Mouse (Mus musculus) heart, adult 2 months (tissue): ENCODE measurements around the gene Nav3. TPM values are rescaled to one million over a fixed set of nuclear protein-coding genes. Genes with fewer than 3 reads are reported as not detected.

Source experiments
- DNase-seq, 2 experiments: peaks; one replicate each; pipeline ENCODE4 v3.0.0; 2021
- H3K27ac ChIP-seq: fragments of 200-600 bp; 2 replicates; pipeline ENCODE4 v1.8.1; 2022
- H3K27me3 ChIP-seq: fragments of 200-500 bp; 2 replicates; pipeline ENCODE4 v1.6.1; 2012; ENCODE audit warnings: mild to moderate bottlenecking, low read length, inconsistent platforms, mixed read lengths; ENCODE audit not compliant: control insufficient read depth, insufficient read depth
- H3K36me3 ChIP-seq: fragments of 200-500 bp; 2 replicates; pipeline ENCODE4 v1.6.1; 2012; ENCODE audit warnings: low read length, inconsistent platforms; ENCODE audit not compliant: control insufficient read depth, insufficient read depth
- H3K4me1 ChIP-seq: fragments of 200-500 bp; 2 replicates; pipeline ENCODE4 v1.6.1; 2011; ENCODE audit warnings: low read length; ENCODE audit not compliant: control insufficient read depth, insufficient read depth
- H3K4me3 ChIP-seq: fragments of 200-600 bp; 2 replicates; pipeline ENCODE4 v1.8.1; 2022
- H3K79me2 ChIP-seq: fragments of 200-500 bp; replicated peaks from 2 replicates; pipeline ENCODE4 v1.6.1; 2012; ENCODE audit warnings: mild to moderate bottlenecking, inconsistent platforms, low read length, moderate library complexity, mixed read lengths; ENCODE audit not compliant: control insufficient read depth, insufficient read depth
- H3K9ac ChIP-seq: fragments of 200-500 bp; 2 replicates; pipeline ENCODE4 v1.6.1; 2012; ENCODE audit warnings: low read depth, mild to moderate bottlenecking, control low read depth, inconsistent platforms, low read length, mixed read lengths
- CTCF ChIP-seq: fragments of 200-600 bp; IDR thresholded peaks from 2 replicates; pipeline ENCODE4 v1.8.1; 2022; ENCODE audit warnings: antibody characterized with exemption, mild to moderate bottlenecking, moderate library complexity
- EP300 ChIP-seq: fragments of 200-500 bp; IDR thresholded peaks from 2 replicates; pipeline ENCODE4 v1.6.1; 2011; ENCODE audit warnings: low read depth, low read length, control low read depth; ENCODE audit not compliant: insufficient read depth
- POLR2A ChIP-seq: fragments of 200-500 bp; IDR thresholded peaks from 2 replicates; pipeline ENCODE4 v1.6.1; 2011; ENCODE audit warnings: mild to moderate bottlenecking, low read depth, low read length, control low read depth; ENCODE audit not compliant: insufficient read depth
- WGBS: fragments of 180-500 bp; shearing (Covaris S2); methylation state at CpG from one replicate; pipeline ENCODE4 v1.1.7; 2018; 5-methylcytosine and 5-hydroxymethylcytosine counted together
- intact Hi-C: fragments of 180-260 bp; cut with DNase I; formaldehyde crosslinking; loops from one replicate; pipeline ENCODE4 v1.15.1; 2025
- polyA plus RNA-seq: library from polyadenylated mRNA; depleted of rRNA; stranded (reverse); fragments of >200 nt; gene quantifications from 2 replicates; pipeline ENCODE4 v1.2.3, GENCODE M21; 2012
- total RNA-seq, 2 experiments: library from RNA; stranded (reverse); gene quantifications; 2 replicates each; pipeline ENCODE4 v1.2.3; 2021

The Nav3 gene
- total and polyA plus RNA-seq, 3 experiments, result 1.1 to 3.6 (median 2.0) TPM

DNA sequence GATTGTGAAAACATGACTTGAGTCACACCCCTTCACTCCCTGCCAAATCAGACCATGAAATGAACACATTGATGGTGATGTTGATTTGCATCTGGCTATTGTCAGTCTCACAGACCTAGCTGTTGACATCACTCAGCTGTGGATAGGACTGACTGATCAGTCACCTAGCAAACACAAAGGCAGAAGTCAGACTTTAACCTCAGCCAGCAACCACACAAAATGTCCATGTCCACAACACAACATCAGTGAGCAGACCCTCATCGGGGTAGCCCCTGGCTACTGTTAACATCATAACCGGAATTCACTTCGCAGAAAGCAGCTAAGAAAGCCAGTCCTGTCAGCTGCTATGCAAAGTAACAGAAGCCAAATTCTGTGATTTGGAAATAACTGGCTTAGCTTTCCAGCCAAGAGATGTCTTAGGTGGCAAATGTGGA, 213.9 kb downstream of the Nav3 start:
- Histone ChIP-seq H3K9ac (no peak overlapping the region), H3K36me3 (no peaks in the 10 kb centered on the region), H3K79me2 (no peaks in the 10 kb centered on the region), H3K4me1 (no peaks in the 10 kb centered on the region), H3K27ac (no peak overlapping the region), H3K27me3 (no peaks in the 10 kb centered on the region), H3K4me3 (no peak overlapping the region)
- TF ChIP-seq CTCF (no peak), EP300 (no peak), POLR2A (no peak)
- 57% methylated on average over 3 of the region's 3 CpGs for WGBS
- DNase-seq, result peak; percentile 10 to 19
- intact Hi-C loops, result no loop called here

DNA sequence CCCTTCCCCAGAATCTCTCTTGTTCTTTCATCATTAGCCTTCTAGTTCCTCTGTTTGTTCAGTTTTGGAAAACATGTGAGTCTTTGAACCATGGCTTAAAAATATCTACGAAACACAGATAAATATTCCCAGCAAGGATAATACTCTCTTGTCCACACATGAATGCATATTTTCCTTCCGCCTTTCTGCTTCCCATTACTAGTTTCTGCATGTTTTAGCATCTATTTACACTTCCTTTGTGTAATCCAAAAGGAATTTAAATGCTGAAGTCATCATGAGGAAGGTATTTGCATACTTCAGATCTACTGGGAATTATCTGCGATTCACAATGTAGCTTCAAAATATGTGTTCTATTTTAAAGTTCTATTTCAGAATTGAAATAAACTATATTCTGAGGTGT, 215.3 kb downstream of the Nav3 start:
- DNase-seq, result no peak
- H3K27ac ChIP-seq, result no peak overlapping the region
- WGBS, result 61% methylated on average over 3 of the region's 3 CpGs
- H3K79me2 ChIP-seq, result no peaks in the 10 kb centered on the region
- H3K27me3 ChIP-seq, result no peaks in the 10 kb centered on the region
- no peaks in the 10 kb centered on the region for H3K4me1 ChIP-seq
- TF ChIP-seq CTCF (no peak), EP300 (no peak), POLR2A (no peak)
- no peak overlapping the region for H3K9ac ChIP-seq
- H3K36me3 ChIP-seq, result no peaks in the 10 kb centered on the region
- intact Hi-C loops, result no loop called here
- H3K4me3 ChIP-seq, result no peak overlapping the region

DNA sequence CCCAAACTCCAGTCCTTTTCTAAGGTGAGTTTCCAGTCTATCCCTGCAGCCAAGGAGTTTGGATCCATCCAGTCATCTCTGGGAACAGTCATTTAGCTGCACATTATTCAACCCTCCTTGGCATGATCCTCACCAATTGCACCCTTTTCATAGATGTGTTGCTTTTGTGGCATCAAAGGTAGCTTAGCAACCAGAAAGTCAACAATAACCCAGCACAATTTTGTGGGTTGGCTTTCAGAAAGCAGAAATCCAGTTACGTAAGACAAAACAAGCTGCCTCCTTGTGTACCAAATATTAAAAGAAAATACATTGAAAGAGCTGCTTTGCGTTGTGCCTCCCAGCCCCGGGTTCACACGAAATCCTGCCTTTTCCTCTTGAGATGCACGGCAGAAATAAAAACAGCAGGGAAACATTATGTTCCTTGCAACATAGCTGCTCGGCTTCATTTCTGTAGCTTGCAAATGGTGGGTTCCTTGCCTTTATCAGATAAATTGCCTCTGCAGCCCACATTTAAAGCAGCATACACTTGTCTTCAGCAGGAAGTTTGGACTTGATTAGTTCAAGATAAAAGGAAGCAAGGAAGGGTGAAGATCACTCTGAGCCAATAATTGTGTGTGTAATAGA, 222.6 kb downstream of the Nav3 start:
- Histone ChIP-seq H3K4me3 (no peak overlapping the region), H3K9ac (no peak overlapping the region), H3K79me2 (no peaks in the 10 kb centered on the region), H3K36me3 (no peaks in the 10 kb centered on the region), H3K4me1 (no peaks in the 10 kb centered on the region), H3K27me3 (no peaks in the 10 kb centered on the region), H3K27ac (no peak overlapping the region)
- DNase-seq, result no peak
- intact Hi-C loops, result no loop called here
- WGBS, result 63% methylated on average over 6 of the region's 6 CpGs
- TF ChIP-seq POLR2A (no peak), CTCF (no peak), EP300 (no peak)

DNA sequence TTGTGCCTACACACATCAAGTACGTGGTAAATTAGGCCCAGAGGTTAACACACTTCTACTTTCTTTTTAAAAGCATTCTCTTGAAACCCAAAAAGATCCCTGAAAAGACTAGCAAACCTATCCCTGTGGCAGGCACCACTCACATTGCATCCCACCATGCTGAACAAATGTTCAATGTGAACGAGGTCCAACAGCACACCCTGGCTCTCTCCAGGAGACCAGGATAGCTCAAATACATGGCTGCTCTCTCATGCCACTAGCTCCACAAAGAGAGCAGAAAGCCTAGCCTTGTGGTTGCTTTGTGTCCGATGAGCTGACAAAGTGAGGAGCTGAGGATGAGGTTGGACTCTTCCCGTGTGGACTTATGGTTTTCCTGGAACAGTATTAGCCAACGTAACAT, 249.6 kb downstream of the Nav3 start:
- no peak for DNase-seq
- H3K27ac ChIP-seq, result no peak overlapping the region
- H3K4me3 ChIP-seq, result no peak overlapping the region
- H3K4me1 ChIP-seq, result no peaks in the 10 kb centered on the region
- no peaks in the 10 kb centered on the region for H3K79me2 ChIP-seq
- H3K9ac ChIP-seq, result no peak overlapping the region
- H3K36me3 ChIP-seq, result no peaks in the 10 kb centered on the region
- intact Hi-C loops, result no loop called here
- H3K27me3 ChIP-seq, result no peaks in the 10 kb centered on the region
- TF ChIP-seq EP300, result no peak
- TF ChIP-seq POLR2A, result no peak
- WGBS, result 85% methylated on average over 5 of the region's 5 CpGs

DNA sequence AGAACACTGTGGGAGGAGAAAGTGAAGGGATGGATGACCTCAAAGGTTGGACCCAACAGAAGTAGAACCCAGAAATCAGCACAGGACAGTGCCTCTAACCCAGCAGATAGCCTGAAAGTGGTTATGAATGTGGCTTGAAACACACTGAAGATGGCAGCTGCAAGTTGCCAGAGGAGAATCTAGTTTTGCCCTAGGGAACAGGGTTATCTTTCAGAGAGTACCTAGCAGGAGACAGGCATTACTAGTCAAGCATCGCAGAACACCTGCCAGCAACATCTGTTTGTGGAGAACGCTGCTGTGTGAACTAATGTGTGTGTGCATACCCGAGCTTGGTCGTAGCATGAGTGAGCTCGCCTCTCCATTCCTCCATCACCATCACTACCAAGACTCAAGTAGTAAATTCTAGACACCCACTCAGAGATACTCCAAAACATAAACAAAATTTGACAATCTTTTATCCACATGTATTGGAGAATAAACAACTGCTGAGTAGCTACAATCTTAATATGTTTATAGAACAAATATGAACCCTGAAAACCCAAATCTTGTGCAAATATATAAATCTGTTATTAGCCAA, 251.8 kb downstream of the Nav3 start:
- Histone ChIP-seq H3K4me3 (no peak overlapping the region), H3K36me3 (no peaks in the 10 kb centered on the region), H3K79me2 (no peaks in the 10 kb centered on the region), H3K4me1 (no peaks in the 10 kb centered on the region), H3K27ac (no peak overlapping the region), H3K9ac (no peak overlapping the region), H3K27me3 (no peaks in the 10 kb centered on the region)
- DNase-seq, result no peak
- intact Hi-C loops, result no loop called here
- no peak for TF ChIP-seq CTCF
- TF ChIP-seq POLR2A, result no peak
- 88% methylated on average over 5 of the region's 5 CpGs for WGBS

DNA sequence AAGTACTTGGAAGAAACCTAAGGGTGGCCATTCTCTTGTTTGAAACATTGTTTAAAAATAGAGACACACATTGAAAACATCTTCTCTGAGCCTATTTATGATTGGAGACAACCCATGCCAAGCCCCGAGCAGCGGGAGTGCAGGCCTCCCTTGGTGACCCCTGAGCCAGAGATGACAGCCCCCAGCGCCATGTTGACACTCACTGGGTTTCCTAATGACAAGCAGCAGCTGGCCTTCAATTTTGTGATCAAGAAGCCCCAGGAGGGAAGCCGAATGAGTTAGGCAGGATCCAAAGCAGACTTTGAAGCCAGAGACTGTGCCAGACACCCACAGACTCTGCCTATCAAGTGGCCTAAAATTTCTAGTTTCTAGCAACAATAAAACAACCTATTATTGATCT, 263.1 kb downstream of the Nav3 start:
- Histone ChIP-seq H3K36me3 (no peaks in the 10 kb centered on the region), H3K27ac (no peak overlapping the region), H3K4me3 (no peak overlapping the region), H3K27me3 (no peaks in the 10 kb centered on the region), H3K9ac (no peak overlapping the region), H3K79me2 (no peaks in the 10 kb centered on the region), H3K4me1 (peaks cover 2% of the 10 kb centered on the region; the same call in 1 of the 2 replicates)
- intact Hi-C loops, result no loop called here
- TF ChIP-seq POLR2A (no peak), CTCF (no peak), EP300 (no peak)
- WGBS, result 75% methylated on average over 4 of the region's 4 CpGs
- DNase-seq, result no peak
